Mouse (Mus musculus) C2C12 (cell line): Measurements from ENCODE around the gene Dhx32.

Source experiments
- CTCF ChIP-seq: IDR thresholded peaks from one replicate; pipeline ENCODE4 v1.5.1; 2011; ENCODE audit not compliant: control insufficient read depth, insufficient read depth, insufficient read length
- MAX ChIP-seq: IDR thresholded peaks from one replicate; pipeline ENCODE4 v1.6.1; 2011; ENCODE audit warnings: mild to moderate bottlenecking, control low read depth
- MYOG ChIP-seq: IDR thresholded peaks from one replicate; pipeline ENCODE4 v1.6.1; 2011; ENCODE audit not compliant: control insufficient read depth, insufficient read length; ENCODE audit errors: extremely low read depth
- USF1 ChIP-seq: IDR thresholded peaks from one replicate; pipeline ENCODE4 v1.6.1; 2011; ENCODE audit warnings: low read depth, mild to moderate bottlenecking, control low read depth, moderate library complexity

- TF ChIP-seq CTCF (no peak), MAX (no peak), MYOG (no peak), USF1 (no peak)
Observed at GRCm38 (mm10) chr7:133828514-133828913, 46.0 kb upstream of the Dhx32 start.
